Mouse (Mus musculus) G1E (cell line): ENCODE measurements around the gene Prom1.

Experiments used
- CTCF ChIP-seq: IDR thresholded peaks from 2 replicates; pipeline ENCODE4 v1.5.1; 2012; ENCODE audit warnings: low read depth, low read length, inconsistent platforms, mixed read lengths
- GATA1 ChIP-seq: IDR thresholded peaks from 2 replicates; pipeline ENCODE4 v1.6.1; 2012; ENCODE audit warnings: borderline replicate concordance, low read length, inconsistent platforms, mixed read lengths
- GATA2 ChIP-seq: IDR thresholded peaks from 2 replicates; pipeline ENCODE4 v1.6.1; 2012; ENCODE audit warnings: low read depth, low read length, inconsistent platforms, borderline replicate concordance
- TAL1 ChIP-seq: conservative IDR thresholded peaks from 2 replicates; pipeline ENCODE4 v1.6.1; 2012; ENCODE audit warnings: low read depth, low read length, inconsistent platforms, mixed read lengths

DNA sequence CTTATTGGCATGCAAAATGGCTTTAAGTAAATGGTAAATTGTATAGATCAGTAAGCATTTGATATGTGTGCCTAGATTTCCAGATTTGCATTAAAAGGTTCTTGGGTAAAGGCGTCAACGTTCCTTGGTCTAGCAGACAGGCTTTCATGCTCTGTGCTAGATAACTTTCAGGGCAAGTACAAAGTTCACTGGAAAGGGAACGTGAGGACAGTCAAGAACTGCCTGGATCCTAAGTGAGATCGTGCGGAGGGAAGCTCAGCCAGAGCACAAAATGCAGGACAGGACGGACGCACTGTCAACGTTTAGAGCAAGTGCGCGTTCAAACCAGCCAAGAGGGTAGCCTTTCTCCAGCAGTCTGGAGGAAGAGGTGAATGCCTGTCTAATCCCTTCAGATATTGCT, 5.7 kb downstream of the Prom1 start:
- TF ChIP-seq CTCF (no peak), GATA1 (no peak), TAL1 (no peak), GATA2 (no peak)
